Mouse (Mus musculus): ENCODE data around the gene Tada2b. TPM values are rescaled to one million over a fixed set of nuclear protein-coding genes. Genes with fewer than 3 reads are reported as not detected.

Tada2b gene
- total and polyA plus RNA-seq, 3 experiments: 9.6 to 24.9 TPM; not detected in 1

- no peaks in the 10 kb centered on the region for H3K4me1 ChIP-seq (ENCODE audit: control insufficient read depth in 1 of 2, insufficient read depth in 2 of 2, low read length in 2 of 2)
- H3K4me3 ChIP-seq (ENCODE audit: control insufficient read depth in 1 of 2, insufficient read depth in 1 of 2, low read depth in 2 of 2, low read length in 2 of 2): no peak overlapping the region
- peaks cover 0 to 2% of the 10 kb centered on the region in 2 experiments; a peak in 2 of 4 replicates for H3K36me3 ChIP-seq (ENCODE audit: control insufficient read depth in 1 of 2, insufficient read depth in 2 of 2, low read length in 2 of 2)
- H3K27ac ChIP-seq (ENCODE audit: control insufficient read depth, low read depth, low read length): no peak overlapping the region
- H3K9me3 ChIP-seq (replicated peaks; ENCODE audit: insufficient read depth, low read length): no peaks in the 10 kb centered on the region
- no peak for TF ChIP-seq RCOR1 (IDR thresholded peaks at IDR 0.05; ENCODE audit: low read depth, low read length)
- TF ChIP-seq HCFC1 (IDR thresholded peaks at IDR 0.05; ENCODE audit: low read depth, low read length): no peak
- no peak for DNase-seq (ENCODE audit: low read depth, low spot score)
- H3K9ac ChIP-seq (ENCODE audit: control insufficient read depth, low read depth, low read length, poor library complexity, severe bottlenecking): no peak overlapping the region
- no peaks in the 10 kb centered on the region for H3K79me2 ChIP-seq (ENCODE audit: control insufficient read depth, insufficient read depth, low read length, poor library complexity)
- H3K27me3 ChIP-seq (ENCODE audit: control insufficient read depth in 1 of 2, insufficient read depth in 2 of 2, low read length in 2 of 2): no peaks in the 10 kb centered on the region
Observed at GRCm38 (mm10) chr5:36508351-36508750, 24.3 kb upstream of the Tada2b start.

- Histone ChIP-seq H3K4me1 (ENCODE audit: control insufficient read depth in 1 of 2, insufficient read depth in 2 of 2, low read length in 2 of 2) (no peaks in the 10 kb centered on the region), H3K79me2 (ENCODE audit: control insufficient read depth, insufficient read depth, low read length, poor library complexity) (no peaks in the 10 kb centered on the region), H3K36me3 (ENCODE audit: control insufficient read depth in 1 of 2, insufficient read depth in 2 of 2, low read length in 2 of 2) (no peaks in the 10 kb centered on the region; a peak in 1 of 4 replicates)
Observed at GRCm38 (mm10) chr5:36505643-36506042, 21.6 kb upstream of the Tada2b start.

GRCm38 (mm10) chr5:36505235-36505634 is 21.1 kb upstream of the Tada2b start:
- no peak for TF ChIP-seq MYC (IDR thresholded peaks at IDR 0.05; ENCODE audit: low read depth, low read length)
- TF ChIP-seq EP300 (IDR thresholded peaks at IDR 0.05; ENCODE audit: low read depth in 1 of 2, low read length in 2 of 2): no peak
- TF ChIP-seq NRF1 (IDR thresholded peaks at IDR 0.05; ENCODE audit: insufficient read depth, low read depth, low read length, poor library complexity, severe bottlenecking): no peak
- no peak for TF ChIP-seq GABPA (IDR thresholded peaks at IDR 0.05; ENCODE audit: low read depth, low read length)
- TF ChIP-seq MEF2A (IDR thresholded peaks at IDR 0.05; ENCODE audit: extremely low read depth, insufficient replicate concordance, low read depth, low read length, poor library complexity, severe bottlenecking): no peak
- Histone ChIP-seq H3K27me3 (ENCODE audit: control insufficient read depth in 1 of 2, insufficient read depth in 2 of 2, low read length in 2 of 2) (no peaks in the 10 kb centered on the region), H3K4me3 (ENCODE audit: control insufficient read depth in 1 of 2, insufficient read depth in 1 of 2, low read depth in 2 of 2, low read length in 2 of 2) (no peak overlapping the region), H3K27ac (ENCODE audit: control insufficient read depth, low read depth, low read length) (no peak overlapping the region), H3K79me2 (ENCODE audit: control insufficient read depth, insufficient read depth, low read length, poor library complexity) (no peaks in the 10 kb centered on the region), H3K36me3 (ENCODE audit: control insufficient read depth in 1 of 2, insufficient read depth in 2 of 2, low read length in 2 of 2) (no peaks in the 10 kb centered on the region; a peak in 1 of 4 replicates), H3K9ac (ENCODE audit: control insufficient read depth, low read depth, low read length, poor library complexity, severe bottlenecking) (no peak overlapping the region), H3K9me3 (replicated peaks; ENCODE audit: insufficient read depth, low read length) (no peaks in the 10 kb centered on the region), H3K4me1 (ENCODE audit: control insufficient read depth in 1 of 2, insufficient read depth in 2 of 2, low read length in 2 of 2) (no peaks in the 10 kb centered on the region)
- no peak for DNase-seq (ENCODE audit: low read depth, low spot score)

More at GRCm38 (mm10) chr5:36505643-36506042, 21.6 kb upstream of the Tada2b start:
- DNase-seq (ENCODE audit: low read depth, low spot score): no peak
- no peaks in the 10 kb centered on the region for H3K9me3 ChIP-seq (replicated peaks; ENCODE audit: insufficient read depth, low read length)
- no peak overlapping the region for H3K9ac ChIP-seq (ENCODE audit: control insufficient read depth, low read depth, low read length, poor library complexity, severe bottlenecking)
- no peak overlapping the region for H3K4me3 ChIP-seq (ENCODE audit: control insufficient read depth in 1 of 2, insufficient read depth in 1 of 2, low read depth in 2 of 2, low read length in 2 of 2)
- H3K27ac ChIP-seq (ENCODE audit: control insufficient read depth, low read depth, low read length): no peak overlapping the region
- TF ChIP-seq E2F4 (IDR thresholded peaks at IDR 0.05; ENCODE audit: borderline replicate concordance, low read depth, low read length) (no peak), ETS1 (IDR thresholded peaks at IDR 0.05; ENCODE audit: low read depth, low read length) (no peak), EP300 (IDR thresholded peaks at IDR 0.05; ENCODE audit: low read depth in 1 of 2, low read length in 2 of 2) (no peak), POLR2AphosphoS5 (IDR thresholded peaks at IDR 0.05; ENCODE audit: borderline replicate concordance, low read depth, low read length) (no peak), USF2 (IDR thresholded peaks at IDR 0.05; ENCODE audit: borderline replicate concordance in 1 of 2, insufficient read depth in 1 of 2, low read depth in 1 of 2, low read length in 2 of 2) (no peak), TCF12 (IDR thresholded peaks at IDR 0.05; ENCODE audit: low read depth, low read length) (no peak), GATA1 (IDR thresholded peaks at IDR 0.05; ENCODE audit: low read depth, low read length) (no peak), CHD2 (IDR thresholded peaks at IDR 0.05; ENCODE audit: low read length) (no peak)
- H3K27me3 ChIP-seq (ENCODE audit: control insufficient read depth in 1 of 2, insufficient read depth in 2 of 2, low read length in 2 of 2): no peaks in the 10 kb centered on the region

Measured in MEL (cell line).